Mouse (Mus musculus): ENCODE results near the gene Yy1.

Yy1 gene

GRCm38 (mm10) chr12:108792546-108793452 is at the start of gene Yy1:
Yy1 (plus strand) TSS chr12:108792973.
- DNase-seq (ENCODE audit: low spot score in 2 of 2), result peak; percentile 95 to 98

DNA sequence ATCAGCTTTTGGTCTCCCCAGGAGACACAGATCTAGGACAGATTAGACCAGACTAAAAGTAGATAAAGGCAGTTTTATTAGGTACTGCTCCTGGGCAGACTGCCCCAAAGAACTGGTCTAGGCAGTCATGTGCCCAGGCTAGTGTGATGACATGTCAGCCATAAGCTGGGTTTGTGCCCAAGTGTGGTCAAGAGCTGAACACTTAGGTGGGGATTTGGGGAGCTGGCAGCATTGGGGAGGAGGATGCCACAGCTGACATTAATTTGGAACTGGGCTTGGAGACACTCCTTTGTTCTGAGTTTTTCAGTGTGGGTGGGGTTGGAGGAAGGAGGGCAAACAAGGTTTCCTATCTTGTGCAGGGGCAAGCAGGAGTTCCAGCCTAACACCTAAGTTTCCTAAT is 46.8 kb upstream of the Yy1 start:
- DNase-seq (ENCODE audit: low spot score in 2 of 2), result peak; percentile 33 to 52

- DNase-seq (ENCODE audit: low spot score in 2 of 2), result no peak
Observed at GRCm38 (mm10) chr12:108749019-108749418, 43.8 kb upstream of the Yy1 start.

- DNase-seq (ENCODE audit: low spot score in 2 of 2), result peak in 1 of 2 experiments; percentile 19
Observed at GRCm38 (mm10) chr12:108749454-108749853, 43.3 kb upstream of the Yy1 start.

- no peak for DNase-seq (ENCODE audit: low spot score in 2 of 2)
Observed at GRCm38 (mm10) chr12:108750226-108750625, 42.5 kb upstream of the Yy1 start.

DNA sequence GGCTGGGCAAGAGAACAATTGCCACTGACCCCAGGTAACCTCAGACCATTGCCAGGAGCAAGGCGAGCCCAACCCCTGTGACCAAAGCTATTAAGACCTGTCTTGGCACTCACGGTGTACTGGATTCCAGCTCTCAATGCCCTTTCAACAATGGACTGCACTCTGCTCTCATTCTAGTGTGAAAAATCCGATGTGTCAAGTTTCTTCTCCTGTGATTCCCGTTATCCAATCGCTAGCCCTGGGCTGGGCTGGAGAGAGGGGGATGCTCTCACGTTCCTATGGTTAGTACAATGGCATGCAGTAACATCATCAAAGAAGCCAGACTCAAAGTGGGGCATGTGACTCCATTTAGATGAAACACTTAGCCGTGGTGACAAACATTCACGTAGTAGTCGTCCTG is 41.0 kb upstream of the Yy1 start:
- no peak for DNase-seq (ENCODE audit: low spot score in 2 of 2)

DNA sequence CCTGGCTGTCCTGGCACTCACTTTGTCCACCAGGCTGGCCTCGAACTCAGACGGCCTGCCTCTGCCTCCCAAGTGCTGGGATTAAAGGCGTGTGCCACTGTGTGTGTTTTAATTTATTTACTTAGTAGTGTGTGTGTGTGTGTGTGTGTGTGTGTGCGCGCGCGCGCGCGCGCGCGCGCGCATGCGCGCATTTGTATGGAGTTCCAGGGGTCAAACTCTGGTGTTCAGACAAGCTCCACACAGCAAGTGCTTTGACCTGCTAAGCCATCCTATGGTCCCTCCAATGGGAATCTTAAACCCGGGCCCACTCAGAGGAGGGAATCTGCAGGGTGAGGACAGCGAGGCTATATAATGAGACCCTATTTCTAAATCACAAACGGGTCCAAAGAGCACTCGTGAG is 37.6 kb upstream of the Yy1 start:
- no peak for DNase-seq (ENCODE audit: low spot score in 2 of 2)

DNA sequence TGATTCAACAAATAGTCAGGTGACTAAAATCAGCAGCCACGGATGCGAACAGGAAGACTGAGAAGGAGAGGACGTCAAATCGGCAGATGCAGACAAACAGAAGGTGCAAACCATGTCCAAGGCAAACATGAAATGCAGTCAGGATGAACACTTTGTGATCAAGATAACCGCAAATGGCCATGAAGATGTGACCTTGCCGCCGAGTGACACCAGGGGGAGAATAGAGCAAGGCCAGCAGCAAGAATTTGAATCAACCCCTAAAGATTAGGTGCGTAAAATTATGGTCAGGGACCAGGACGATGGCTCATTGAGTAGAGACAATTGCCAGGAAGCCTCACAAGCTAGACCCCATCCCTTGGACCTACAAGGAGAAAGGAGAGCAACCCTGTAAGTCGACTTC is 36.2 kb upstream of the Yy1 start:
- no peak for DNase-seq (ENCODE audit: low spot score in 2 of 2)

DNA sequence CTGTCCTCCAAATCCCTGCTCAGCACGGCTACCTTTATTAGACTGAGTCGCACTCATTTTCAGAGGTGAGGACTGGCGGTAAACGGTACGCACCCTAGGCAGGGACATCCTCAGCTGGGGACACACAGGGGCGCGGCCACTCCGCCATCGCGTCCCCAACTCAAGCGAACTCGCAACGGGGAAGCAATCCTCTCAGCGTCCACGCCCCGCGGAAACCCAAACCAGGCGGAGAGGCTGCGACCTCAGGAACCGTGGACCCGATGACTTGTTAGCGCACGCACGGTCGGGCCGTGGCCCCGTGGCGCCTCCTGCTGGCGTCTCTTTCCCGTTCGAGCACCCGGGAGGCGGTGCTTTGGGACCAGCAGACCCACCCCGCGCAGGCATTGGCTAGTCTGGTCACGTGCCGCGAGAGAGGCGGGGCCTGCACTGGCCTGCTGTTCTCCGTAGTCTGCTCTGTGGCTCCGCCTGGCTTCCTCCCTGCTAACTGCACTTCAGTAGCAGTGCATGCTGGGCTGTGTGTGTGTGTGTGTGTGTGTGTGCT is 35.0 kb upstream of the Yy1 start:
- DNase-seq (ENCODE audit: low spot score in 2 of 2), result peak; percentile 97 to 99

GRCm38 (mm10) chr12:108758273-108758672 is 34.5 kb upstream of the Yy1 start:
- DNase-seq (ENCODE audit: low spot score in 2 of 2), result no peak

GRCm38 (mm10) chr12:108758682-108759081 is 34.1 kb upstream of the Yy1 start:
- no peak for DNase-seq (ENCODE audit: low spot score in 2 of 2)

- DNase-seq (ENCODE audit: low spot score in 2 of 2), result no peak
Observed at GRCm38 (mm10) chr12:108759266-108759665, 33.5 kb upstream of the Yy1 start.

GRCm38 (mm10) chr12:108760016-108760415 is 32.8 kb upstream of the Yy1 start:
- DNase-seq (ENCODE audit: low spot score in 2 of 2), result no peak

DNA sequence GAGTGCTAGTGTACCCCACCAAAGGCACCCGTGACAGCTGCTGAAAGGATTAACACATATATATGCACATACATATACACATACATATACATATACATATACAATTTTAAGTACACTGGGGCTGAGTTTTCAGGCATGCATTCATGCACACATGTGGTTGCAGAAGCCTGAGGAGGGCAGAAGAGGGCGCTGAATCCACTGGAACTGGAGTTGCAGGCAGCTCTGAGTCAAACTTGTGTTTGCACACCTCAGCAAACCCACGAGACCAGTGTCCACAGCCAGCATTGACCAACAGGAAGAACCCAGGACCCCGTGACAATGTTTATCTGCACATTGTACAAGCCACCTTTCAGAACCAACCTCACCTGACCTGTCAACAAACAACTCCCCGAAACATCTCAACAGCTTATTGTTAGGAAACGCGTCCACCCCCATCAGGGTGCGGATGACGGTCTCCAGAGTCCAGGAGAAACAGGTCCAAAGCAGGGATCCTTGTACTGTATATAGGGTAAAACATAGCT is 32.2 kb upstream of the Yy1 start:
- DNase-seq (ENCODE audit: low spot score in 2 of 2), result no peak

DNA sequence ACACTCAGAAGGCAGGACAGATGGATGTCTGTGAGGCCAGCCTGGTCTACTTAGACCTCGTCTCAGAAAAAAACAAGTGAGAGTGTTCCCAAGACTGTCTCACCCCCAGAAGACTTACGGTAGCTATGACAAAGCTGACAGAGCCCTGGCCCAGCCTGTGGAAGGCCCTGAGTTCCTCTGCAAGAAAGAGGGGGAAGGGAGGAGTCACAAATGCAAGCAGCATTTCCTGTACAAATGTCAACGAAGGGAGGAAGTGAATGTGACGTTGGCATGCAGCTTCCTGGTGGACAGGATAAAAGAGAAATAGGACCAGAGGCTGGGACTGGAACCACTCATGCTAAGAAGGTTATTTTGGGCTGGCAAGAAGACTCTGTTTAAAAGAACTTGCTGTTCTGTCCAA is 31.6 kb upstream of the Yy1 start:
- DNase-seq (ENCODE audit: low spot score in 2 of 2), result no peak

GRCm38 (mm10) chr12:108761665-108762064 is 31.1 kb upstream of the Yy1 start:
- DNase-seq (ENCODE audit: low spot score in 2 of 2), result no peak

DNA sequence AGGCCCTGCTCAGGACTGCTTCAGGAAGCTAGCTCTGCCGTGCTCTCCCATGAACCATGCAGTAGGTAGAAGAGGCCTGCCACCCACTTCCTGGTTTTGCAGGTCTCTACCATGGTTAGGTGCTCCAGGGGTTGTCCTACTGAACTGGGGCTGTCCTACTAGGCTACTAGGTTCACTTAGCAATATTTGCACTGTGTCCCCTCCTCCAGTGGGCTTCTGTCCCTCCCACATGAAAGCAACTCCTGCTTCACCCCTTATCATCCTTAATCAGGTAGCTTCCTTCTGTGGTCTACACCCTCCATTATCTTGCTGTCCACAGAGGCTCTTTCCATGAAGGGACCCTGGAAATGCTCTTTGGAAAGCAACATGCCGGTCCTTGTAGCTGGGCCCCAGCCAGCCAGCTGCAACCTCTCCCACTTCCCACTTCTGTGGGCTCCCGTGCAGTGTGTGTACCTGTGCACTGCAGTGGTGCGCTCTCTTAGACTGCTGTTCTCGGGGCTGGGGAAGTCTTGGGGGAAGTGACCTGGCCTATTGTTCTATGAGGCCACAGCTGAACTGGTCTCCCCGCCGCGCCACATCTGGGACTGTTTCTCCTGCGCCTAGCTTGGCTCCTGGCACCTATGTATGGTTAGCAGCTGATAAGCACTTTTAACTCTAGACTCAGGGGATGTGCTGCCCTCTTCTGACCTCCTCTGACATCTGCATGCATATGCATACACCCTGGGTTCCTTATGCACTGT is 29.5 kb upstream of the Yy1 start:
- no peak for DNase-seq (ENCODE audit: low spot score in 2 of 2)

DNA sequence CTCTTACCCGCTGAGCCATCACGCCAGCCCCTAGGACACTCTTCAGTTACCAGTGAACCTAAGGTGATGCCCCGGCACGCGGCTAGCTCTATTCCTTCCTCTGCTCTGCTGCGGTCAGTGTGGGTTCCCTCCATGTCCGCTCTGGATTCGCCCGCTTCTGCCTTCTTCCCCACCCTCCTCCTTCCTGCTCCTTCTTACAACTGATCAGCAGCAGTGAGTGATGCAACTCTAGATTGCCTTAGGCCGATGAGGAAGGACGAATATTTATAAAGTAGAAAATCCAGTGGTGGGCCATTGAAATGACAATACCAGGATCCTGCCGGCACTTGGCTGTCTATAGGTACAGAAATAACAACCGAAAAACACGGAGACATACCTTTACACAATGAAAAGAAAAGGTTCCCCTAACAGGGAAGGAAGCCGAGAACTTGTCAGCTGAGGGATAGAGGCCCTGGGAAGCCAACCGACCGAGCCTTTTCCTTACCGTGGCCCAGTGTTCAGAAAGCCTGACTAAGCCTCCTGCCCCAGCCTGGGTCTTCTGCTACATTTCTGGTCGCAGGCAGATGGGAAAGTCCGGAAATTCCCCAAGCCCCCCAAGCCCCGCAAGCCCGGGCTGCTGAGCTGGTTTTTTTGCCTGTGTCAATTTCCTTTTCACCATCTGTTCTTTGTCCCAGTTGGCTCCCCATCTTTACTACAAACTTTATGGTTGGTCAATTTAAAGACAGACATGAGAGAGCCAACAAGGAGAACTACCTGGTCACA is 27.7 kb upstream of the Yy1 start:
- DNase-seq (ENCODE audit: low spot score in 2 of 2), result no peak

DNA sequence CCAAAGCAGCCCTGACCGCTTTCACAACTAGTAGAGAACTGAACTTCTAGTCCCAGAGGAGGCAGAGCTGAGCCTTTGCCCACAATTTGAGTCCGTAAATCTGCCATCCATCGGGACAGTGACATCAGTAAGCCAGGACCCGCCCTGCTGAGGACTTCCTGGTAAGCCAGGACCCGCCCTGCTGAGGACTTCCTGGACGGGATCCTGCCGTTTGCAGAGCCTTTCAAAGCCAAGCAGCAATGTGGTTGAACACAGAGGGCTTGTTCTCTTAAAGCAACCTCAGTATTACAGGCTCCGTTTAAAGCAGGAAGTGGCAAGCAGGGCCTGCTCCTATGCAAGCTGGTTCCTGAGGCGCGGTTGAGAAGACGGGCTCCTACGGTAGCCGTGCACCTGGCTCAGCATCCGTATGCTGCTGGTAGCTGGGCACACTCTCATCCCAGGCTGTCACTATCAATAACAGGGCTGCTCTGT is 27.0 kb upstream of the Yy1 start:
- DNase-seq (ENCODE audit: low spot score in 2 of 2), result peak; percentile 68 to 78

DNA sequence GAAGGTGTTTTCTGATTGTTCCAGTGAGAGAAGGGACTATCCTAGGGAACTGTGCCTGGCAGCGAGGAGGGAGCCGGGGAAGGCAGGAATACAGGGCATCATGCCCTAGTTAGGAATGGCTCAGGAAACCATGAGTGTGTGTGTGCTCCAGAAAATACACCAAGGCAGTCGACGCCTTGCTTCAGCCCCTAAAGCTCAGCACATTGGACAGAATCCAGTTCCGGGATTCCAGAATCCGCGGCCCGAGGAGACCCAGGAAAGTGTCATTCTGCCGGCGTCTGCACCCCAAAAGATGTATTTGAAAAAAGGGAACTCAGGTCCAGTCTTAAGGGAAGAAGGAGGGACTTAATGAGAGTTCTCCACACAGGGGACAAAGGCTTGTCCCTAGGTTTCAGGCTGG is 26.5 kb upstream of the Yy1 start:
- no peak for DNase-seq (ENCODE audit: low spot score in 2 of 2)

DNA sequence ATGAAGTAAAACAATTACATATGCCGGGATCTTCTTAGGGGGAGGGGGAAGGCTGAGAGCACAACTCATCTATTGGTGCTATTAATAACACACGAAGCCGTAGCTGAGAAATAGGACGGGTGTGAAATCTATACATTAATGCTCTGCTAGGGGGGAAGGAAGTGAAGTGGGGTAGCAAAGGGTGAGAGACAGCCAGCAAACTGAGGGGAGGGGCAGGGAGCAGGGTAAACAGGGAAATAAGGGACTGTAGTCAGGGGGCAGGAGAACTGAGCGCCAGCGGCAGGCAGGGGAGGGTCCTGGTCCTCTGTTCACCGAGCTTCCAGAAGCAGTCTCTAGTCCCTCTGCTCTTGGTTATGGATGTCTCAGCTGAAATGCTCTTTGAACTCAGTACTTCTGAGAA is 25.9 kb upstream of the Yy1 start:
- DNase-seq (ENCODE audit: low spot score in 2 of 2), result no peak

Data from urinary bladder, adult 18-20 months (tissue).